Mouse (Mus musculus): ENCODE results near the gene Epyc. TPM values are rescaled to one million over a fixed set of nuclear protein-coding genes. Genes with fewer than 3 reads are reported as not detected.
A peak's percentile ranks its signal among the peaks of the same experiment; 100 is the strongest.

Gene Epyc
- polyA plus RNA-seq, 1 experiment from 2014 or later: 0.08 TPM

- no peak overlapping the region for H3K4me3 ChIP-seq (replicated peaks; ENCODE audit: low read depth, low read length)
- 52% methylated on average over 4 of the region's 4 CpGs for WGBS
- TF ChIP-seq CTCF (IDR thresholded peaks at IDR 0.05; ENCODE audit: low read depth): peak; percentile 75
- DNase-seq (ENCODE audit: low spot score): peak; percentile 76
- H3K27me3 ChIP-seq (ENCODE audit: insufficient read depth, low read length): no peaks in the 10 kb centered on the region
- H3K9me3 ChIP-seq (replicated peaks; ENCODE audit: low read length): no peaks in the 10 kb centered on the region
- no peak overlapping the region for H3K4me2 ChIP-seq (ENCODE audit: low read length)
- H3K9ac ChIP-seq (ENCODE audit: low read depth, low read length): no peak overlapping the region
- no peak overlapping the region for H3K27ac ChIP-seq
- H3K36me3 ChIP-seq (ENCODE audit: insufficient read depth, low read length): no peaks in the 10 kb centered on the region
- ATAC-seq (replicated peaks; ENCODE audit: low FRiP score, low read depth): no peak
- H3K4me1 ChIP-seq (replicated peaks; ENCODE audit: insufficient read depth, low read length): no peaks in the 10 kb centered on the region
Observed at GRCm38 (mm10) chr10:97670202-97670601, 26.3 kb downstream of the Epyc start.

- Histone ChIP-seq H3K4me1 (replicated peaks; ENCODE audit: insufficient read depth, low read length) (no peaks in the 10 kb centered on the region), H3K4me3 (replicated peaks; ENCODE audit: low read depth, low read length) (no peak overlapping the region), H3K9ac (ENCODE audit: low read depth, low read length) (no peak overlapping the region), H3K27me3 (ENCODE audit: insufficient read depth, low read length) (no peaks in the 10 kb centered on the region), H3K36me3 (ENCODE audit: insufficient read depth, low read length) (no peaks in the 10 kb centered on the region), H3K9me3 (replicated peaks; ENCODE audit: low read length) (no peaks in the 10 kb centered on the region), H3K4me2 (ENCODE audit: low read length) (no peak overlapping the region), H3K27ac (no peak overlapping the region)
- TF ChIP-seq CTCF (IDR thresholded peaks at IDR 0.05; ENCODE audit: low read depth): no peak
- 67% methylated on average over 2 of the region's 2 CpGs for WGBS
- DNase-seq (ENCODE audit: low spot score) (no peak), ATAC-seq (replicated peaks; ENCODE audit: low FRiP score, low read depth) (no peak)
Observed at GRCm38 (mm10) chr10:97673239-97673638, 29.4 kb downstream of the Epyc start.

GRCm38 (mm10) chr10:97682981-97683380 lies 39.1 kb downstream of the Epyc start:
- H3K27me3 ChIP-seq (ENCODE audit: insufficient read depth, low read length): no peaks in the 10 kb centered on the region
- no peak for ATAC-seq (replicated peaks; ENCODE audit: low FRiP score, low read depth)
- no peaks in the 10 kb centered on the region for H3K9me3 ChIP-seq (replicated peaks; ENCODE audit: low read length)
- H3K9ac ChIP-seq (ENCODE audit: low read depth, low read length): no peak overlapping the region
- H3K4me2 ChIP-seq (ENCODE audit: low read length): no peak overlapping the region
- no peaks in the 10 kb centered on the region for H3K36me3 ChIP-seq (ENCODE audit: insufficient read depth, low read length)
- no peak overlapping the region for H3K4me3 ChIP-seq (replicated peaks; ENCODE audit: low read depth, low read length)
- H3K27ac ChIP-seq: no peak overlapping the region
- no peak for TF ChIP-seq CTCF (IDR thresholded peaks at IDR 0.05; ENCODE audit: low read depth)
- no peak for DNase-seq (ENCODE audit: low spot score)
- no peaks in the 10 kb centered on the region for H3K4me1 ChIP-seq (replicated peaks; ENCODE audit: insufficient read depth, low read length)

GRCm38 (mm10) chr10:97687198-97687597 lies 43.3 kb downstream of the Epyc start:
- Histone ChIP-seq H3K9me3 (replicated peaks; ENCODE audit: low read length) (no peaks in the 10 kb centered on the region), H3K36me3 (ENCODE audit: insufficient read depth, low read length) (no peaks in the 10 kb centered on the region), H3K4me2 (ENCODE audit: low read length) (no peak overlapping the region), H3K4me3 (replicated peaks; ENCODE audit: low read depth, low read length) (no peak overlapping the region), H3K9ac (ENCODE audit: low read depth, low read length) (no peak overlapping the region), H3K4me1 (replicated peaks; ENCODE audit: insufficient read depth, low read length) (no peaks in the 10 kb centered on the region), H3K27me3 (ENCODE audit: insufficient read depth, low read length) (no peaks in the 10 kb centered on the region), H3K27ac (no peak overlapping the region)
- ATAC-seq (replicated peaks; ENCODE audit: low FRiP score, low read depth) (no peak), DNase-seq (ENCODE audit: low spot score) (no peak)
- no peak for TF ChIP-seq CTCF (IDR thresholded peaks at IDR 0.05; ENCODE audit: low read depth)
- 82% methylated on average over 1 of the region's 1 CpGs for WGBS

DNA sequence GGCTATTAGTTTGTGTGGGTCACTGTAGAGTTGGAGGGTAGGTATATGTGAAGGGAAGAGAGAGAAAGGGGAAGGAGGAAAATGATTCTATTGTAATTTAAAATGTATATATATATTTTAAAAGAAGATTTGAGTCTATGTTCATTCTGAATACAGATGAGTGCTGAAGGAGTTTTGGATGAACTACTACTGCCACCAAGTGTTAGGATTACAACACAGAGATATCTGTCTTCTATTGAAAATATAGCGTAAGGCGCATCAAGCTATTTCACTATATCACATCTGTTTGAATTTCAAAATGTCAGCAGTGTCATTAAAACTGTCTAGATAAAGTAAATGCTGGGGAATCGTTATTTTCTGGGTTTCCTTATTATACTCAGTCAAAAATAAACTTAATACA lies 45.6 kb downstream of the Epyc start:
- Histone ChIP-seq H3K36me3 (ENCODE audit: insufficient read depth, low read length) (no peaks in the 10 kb centered on the region), H3K9me3 (replicated peaks; ENCODE audit: low read length) (no peaks in the 10 kb centered on the region), H3K27me3 (ENCODE audit: insufficient read depth, low read length) (no peaks in the 10 kb centered on the region), H3K9ac (ENCODE audit: low read depth, low read length) (no peak overlapping the region), H3K4me1 (replicated peaks; ENCODE audit: insufficient read depth, low read length) (no peaks in the 10 kb centered on the region), H3K4me3 (replicated peaks; ENCODE audit: low read depth, low read length) (no peak overlapping the region), H3K27ac (no peak overlapping the region), H3K4me2 (ENCODE audit: low read length) (no peak overlapping the region)
- ATAC-seq (replicated peaks; ENCODE audit: low FRiP score, low read depth): no peak
- WGBS: 59% methylated on average over 3 of the region's 3 CpGs
- DNase-seq (ENCODE audit: low spot score): peak; percentile 60
- peak; percentile 62 for TF ChIP-seq CTCF (IDR thresholded peaks at IDR 0.05; ENCODE audit: low read depth)

- no peaks in the 10 kb centered on the region for H3K36me3 ChIP-seq (ENCODE audit: insufficient read depth, low read length)
- no peak within 1 kb of the TSS for H3K27ac ChIP-seq
- no peaks in the 10 kb centered on the region for H3K9me3 ChIP-seq (replicated peaks; ENCODE audit: low read length)
- no peak within 1 kb of the TSS for H3K4me2 ChIP-seq (ENCODE audit: low read length)
- H3K9ac ChIP-seq (ENCODE audit: low read depth, low read length): no peak within 1 kb of the TSS
- H3K27me3 ChIP-seq (ENCODE audit: insufficient read depth, low read length): no peaks in the 10 kb centered on the region
- no peak for TF ChIP-seq CTCF (IDR thresholded peaks at IDR 0.05; ENCODE audit: low read depth)
- ATAC-seq (replicated peaks; ENCODE audit: low FRiP score, low read depth) (no peak), DNase-seq (ENCODE audit: low spot score) (no peak)
- no peaks in the 10 kb centered on the region for H3K4me1 ChIP-seq (replicated peaks; ENCODE audit: insufficient read depth, low read length)
- H3K4me3 ChIP-seq (replicated peaks; ENCODE audit: low read depth, low read length): no peak within 1 kb of the TSS
- 78% methylated on average over 20 of the region's 20 CpGs for WGBS
Observed at GRCm38 (mm10) chr10:97692913-97693312, 49.0 kb downstream of the Epyc start, which contains the start of gene Ccer1. Gene Ccer1 (plus strand): TSS chr10:97693059.

GRCm38 (mm10) chr10:97693398-97694135 lies 49.7 kb downstream of the Epyc start:
- H3K9me3 ChIP-seq (replicated peaks; ENCODE audit: low read length): no peaks in the 10 kb centered on the region
- H3K4me1 ChIP-seq (replicated peaks; ENCODE audit: insufficient read depth, low read length): no peaks in the 10 kb centered on the region
- H3K27ac ChIP-seq: no peak overlapping the region
- no peak overlapping the region for H3K4me2 ChIP-seq (ENCODE audit: low read length)
- whole genome bisulfite sequencing: 96% methylated on average over 37 of the region's 37 CpGs
- no peak for DNase-seq (ENCODE audit: low spot score)
- no peak for ATAC-seq (replicated peaks; ENCODE audit: low FRiP score, low read depth)
- no peaks in the 10 kb centered on the region for H3K36me3 ChIP-seq (ENCODE audit: insufficient read depth, low read length)
- no peak overlapping the region for H3K9ac ChIP-seq (ENCODE audit: low read depth, low read length)
- no peaks in the 10 kb centered on the region for H3K27me3 ChIP-seq (ENCODE audit: insufficient read depth, low read length)
- H3K4me3 ChIP-seq (replicated peaks; ENCODE audit: low read depth, low read length): no peak overlapping the region
- no peak for TF ChIP-seq CTCF (IDR thresholded peaks at IDR 0.05; ENCODE audit: low read depth)
